Mouse (Mus musculus): ENCODE data around the gene Spock1.

Gene Spock1

GRCm38 (mm10) chr13:57660523-57660922 is 247.6 kb downstream of the Spock1 start:
- no peak for DNase-seq (ENCODE audit: low read depth, low spot score)

GRCm38 (mm10) chr13:57659872-57660271 is 248.3 kb downstream of the Spock1 start:
- no peak for DNase-seq (ENCODE audit: low read depth, low spot score)

GRCm38 (mm10) chr13:57656606-57657005 is 251.5 kb downstream of the Spock1 start:
- DNase-seq (ENCODE audit: low read depth, low spot score) = no peak

- DNase-seq (ENCODE audit: low read depth, low spot score) = no peak
Measured at GRCm38 (mm10) chr13:57654362-57654761, 253.8 kb downstream of the Spock1 start.

GRCm38 (mm10) chr13:57651236-57651635 is 256.9 kb downstream of the Spock1 start:
- no peak for DNase-seq (ENCODE audit: low read depth, low spot score)

- DNase-seq (ENCODE audit: low read depth, low spot score) = no peak
Measured at GRCm38 (mm10) chr13:57648784-57649183, 259.3 kb downstream of the Spock1 start.

- no peak for DNase-seq (ENCODE audit: low read depth, low spot score)
Measured at GRCm38 (mm10) chr13:57647456-57647855, 260.7 kb downstream of the Spock1 start.

- DNase-seq (ENCODE audit: low read depth, low spot score) = no peak
Measured at GRCm38 (mm10) chr13:57643036-57643435, 265.1 kb downstream of the Spock1 start.

- no peak for DNase-seq (ENCODE audit: low read depth, low spot score)
Measured at GRCm38 (mm10) chr13:57641649-57642048, 266.5 kb downstream of the Spock1 start.

- DNase-seq (ENCODE audit: low read depth, low spot score) = no peak
Measured at GRCm38 (mm10) chr13:57640968-57641367, 267.2 kb downstream of the Spock1 start.

- DNase-seq (ENCODE audit: low read depth, low spot score) = no peak
Measured at GRCm38 (mm10) chr13:57638820-57639219, 269.3 kb downstream of the Spock1 start.

GRCm38 (mm10) chr13:57637606-57638132 is 270.5 kb downstream of the Spock1 start:
- DNase-seq (ENCODE audit: low read depth, low spot score) = no peak

- no peak for DNase-seq (ENCODE audit: low read depth, low spot score)
Measured at GRCm38 (mm10) chr13:57637080-57637572, 271.0 kb downstream of the Spock1 start.

GRCm38 (mm10) chr13:57636196-57637015 is 271.7 kb downstream of the Spock1 start:
- DNase-seq (ENCODE audit: low read depth, low spot score) = no peak

GRCm38 (mm10) chr13:57630532-57630931 is 277.6 kb downstream of the Spock1 start:
- DNase-seq (ENCODE audit: low read depth, low spot score) = no peak

GRCm38 (mm10) chr13:57628218-57628617 is 279.9 kb downstream of the Spock1 start:
- DNase-seq (ENCODE audit: low read depth, low spot score) = no peak

- DNase-seq (ENCODE audit: low read depth, low spot score) = no peak
Measured at GRCm38 (mm10) chr13:57626434-57626833, 281.7 kb downstream of the Spock1 start.

- DNase-seq (ENCODE audit: low read depth, low spot score) = no peak
Measured at GRCm38 (mm10) chr13:57623909-57624481, 284.1 kb downstream of the Spock1 start.

- no peak for DNase-seq (ENCODE audit: low read depth, low spot score)
Measured at GRCm38 (mm10) chr13:57619079-57619768, 288.9 kb downstream of the Spock1 start.

- no peak for DNase-seq (ENCODE audit: low read depth, low spot score)
Measured at GRCm38 (mm10) chr13:57611326-57612171, 296.6 kb downstream of the Spock1 start.

GRCm38 (mm10) chr13:57609946-57610345 is 298.2 kb downstream of the Spock1 start:
- DNase-seq (ENCODE audit: low read depth, low spot score) = no peak

All from CD4-positive helper T cell, adult 2 months (primary cell).